In genomic region chr14:34819919-34820652, GRCm38 (mm10) we compare ENCODE assay signal across 8 mouse cellular contexts. TPM values are rescaled to one million over a fixed set of nuclear protein-coding genes. Genes with fewer than 3 reads are reported as not detected.
A peak's percentile ranks its signal among the peaks of the same experiment; 100 is the strongest.
DNase-seq lines count a peak whose midpoint lies in the region; ATAC-seq and TF ChIP-seq lines count a peak whose summit lies in the region.

Gene Grid1 (plus strand): TSS chr14:34820108.

- peak within 1 kb of the TSS; percentile 52 for H3K4me3 ChIP-seq in cerebellum, adult 2 months (replicated peaks; ENCODE audit: insufficient read depth, low read depth, low read length)
- H3K4me3 ChIP-seq in left cerebral cortex, adult 2 months = peak within 1 kb of the TSS; percentile 74
- H3K4me3 ChIP-seq in midbrain, embryonic 16.5 days (ENCODE audit: low read depth, low read length) = peak within 1 kb of the TSS; percentile 74

- no peak for TF ChIP-seq POLR2A in cerebellum, adult 2 months (IDR thresholded peaks at IDR 0.05; ENCODE audit: borderline replicate concordance, insufficient read depth, low read length)

- no peaks in the 10 kb centered on the region for H3K9me3 ChIP-seq in midbrain, embryonic 16.5 days (replicated peaks; ENCODE audit: control insufficient read depth, low read length, poor library complexity, severe bottlenecking)

- H3K4me1 ChIP-seq in cerebellum, adult 2 months (ENCODE audit: control insufficient read depth, insufficient read depth, low read length) = peaks cover 10% of the 10 kb centered on the region
- peaks cover 24% of the 10 kb centered on the region for H3K4me1 ChIP-seq in midbrain, embryonic 16.5 days (ENCODE audit: control insufficient read depth, insufficient read depth, low read length)

- under 1% methylated on average over 91 of the region's 96 CpGs for WGBS in cerebellum, adult 2 months
- 0% methylated on average over 48 of the region's 96 CpGs for WGBS in midbrain, embryonic 16.5 days

- no peaks in the 10 kb centered on the region for H3K36me3 ChIP-seq in midbrain, embryonic 16.5 days (ENCODE audit: control insufficient read depth, insufficient read depth, low read length)

- H3K27me3 ChIP-seq in cerebellum, adult 2 months (ENCODE audit: control insufficient read depth, insufficient read depth, low read length) = peaks cover 12% of the 10 kb centered on the region; the same call in 1 of the 2 replicates
- H3K27me3 ChIP-seq in midbrain, embryonic 16.5 days (ENCODE audit: control insufficient read depth, insufficient read depth, low read depth, low read length) = peaks cover 26% of the 10 kb centered on the region

- H3K4me2 ChIP-seq in midbrain, embryonic 16.5 days (ENCODE audit: low read length) = peak within 1 kb of the TSS; percentile 90

- ATAC-seq in midbrain, embryonic 16.5 days = peak; percentile 70

- intact Hi-C loops in left cerebral cortex, adult 2 months (cut with DNase I) = loop anchor here (5.0 to 10.0 kb wide), 4 partner anchors 67 to 745 kb away; no protein-coding TSS in a partner anchor

- peak within 1 kb of the TSS; percentile 84 for H3K9ac ChIP-seq in midbrain, embryonic 16.5 days (ENCODE audit: low read depth, low read length)

- peak; percentile 19 to 31 for DNase-seq in cerebellum, adult 2 months
- DNase-seq in cerebellum, adult 8-10 months = no peak
- DNase-seq in spleen, postnatal 4 days (ENCODE audit: low spot score in 2 of 2) = peak; percentile 10 to 60
- no peak for DNase-seq in spleen, adult 12 weeks (ENCODE audit: low spot score)
- peak; percentile 8 for DNase-seq in heart, postnatal 4 days
- peak; percentile 65 for DNase-seq in left cerebral cortex, adult 2 months (ENCODE audit: extremely low spot score in 1 of 2, low spot score in 2 of 2)
- DNase-seq in B cell, adult 2 months = no peak

- H3K27ac ChIP-seq in cerebellum, adult 2 months (ENCODE audit: insufficient read depth, low read length) = peak within 1 kb of the TSS; percentile 11; the same call in 1 of the 2 replicates
- peak within 1 kb of the TSS; percentile 87 for H3K27ac ChIP-seq in left cerebral cortex, adult 2 months
- peak within 1 kb of the TSS; percentile 84 for H3K27ac ChIP-seq in midbrain, embryonic 16.5 days (ENCODE audit: low read length)

- no peak for TF ChIP-seq CTCF in cerebellum, adult 2 months (IDR thresholded peaks at IDR 0.05; ENCODE audit: borderline replicate concordance, insufficient read depth, low read depth, low read length)
- no peak; the same call in 1 of the 2 replicates for TF ChIP-seq CTCF in left cerebral cortex, adult 2 months (IDR thresholded peaks at IDR 0.05)

RNA-seq across cellular contexts. Expression of gene Grid1, which starts in this region (rescaled TPM):
- 13.0 and 13.3 TPM in 2 replicates for polyA plus RNA-seq in cerebellum, adult 2 months (2012; rRNA removed)
- total RNA-seq in heart, postnatal 4 days (2021) = under 1 TPM; 0.09 to 0.24 TPM
- total RNA-seq in left cerebral cortex, adult 2 months (2021) = 10 to 100 TPM; 47.7 to 48.6 TPM
- 6.2 and 8.1 TPM in 2 replicates for polyA plus RNA-seq in midbrain, embryonic 16.5 days (2015; fragmentation: Nextera tagmentation; extraction: Ambion mirVana)

Comparison
In these comparisons a context has a peak if more than half of its experiments do, and no peak if none do; other contexts are left out.
1. RNA of gene Grid1 (total RNA-seq): 47.7 to 48.6 TPM in left cerebral cortex, adult 2 months; 0.09 to 0.24 TPM in heart, postnatal 4 days; every median in the first group is over 10 times any median in the second.
2. DNase-seq: peak in cerebellum, adult 2 months (2 of 2), spleen, postnatal 4 days (2 of 2) and left cerebral cortex, adult 2 months (2 of 2); none in cerebellum, adult 8-10 months (single experiment), spleen, adult 12 weeks (single experiment) and B cell, adult 2 months (0 of 2).
3. Peak in DNase-seq in heart, postnatal 4 days; RNA of the gene not detected or under 1 TPM.
4. H3K27ac ChIP-seq: peak in every context shown above with its lines; median percentile 87 in left cerebral cortex, adult 2 months; 84 in midbrain, embryonic 16.5 days; 11 in cerebellum, adult 2 months.
5. Peak in every context shown above with its lines, with median percentiles within 50 percentile points of each other: H3K4me3 ChIP-seq.